Mouse (Mus musculus): ENCODE results near the gene Vwa1.

- TF ChIP-seq CTCF (IDR thresholded peaks at IDR 0.05) = no peak
- no peak for TF ChIP-seq EP300 (IDR thresholded peaks at IDR 0.05)
These were observed 2.3 kb upstream of the Vwa1 start for GRCm38 (mm10) chr4:155776704-155777335.
